Mouse (Mus musculus) urinary bladder, postnatal 4 days (tissue): ENCODE results near the gene Onecut1.

ENCODE experiments used
- DNase-seq, 2 experiments: peaks; one replicate each; pipeline ENCODE4 v3.0.0; 2021 to 2022; ENCODE audit warnings: low spot score in 2 of 2

The Onecut1 gene

DNA sequence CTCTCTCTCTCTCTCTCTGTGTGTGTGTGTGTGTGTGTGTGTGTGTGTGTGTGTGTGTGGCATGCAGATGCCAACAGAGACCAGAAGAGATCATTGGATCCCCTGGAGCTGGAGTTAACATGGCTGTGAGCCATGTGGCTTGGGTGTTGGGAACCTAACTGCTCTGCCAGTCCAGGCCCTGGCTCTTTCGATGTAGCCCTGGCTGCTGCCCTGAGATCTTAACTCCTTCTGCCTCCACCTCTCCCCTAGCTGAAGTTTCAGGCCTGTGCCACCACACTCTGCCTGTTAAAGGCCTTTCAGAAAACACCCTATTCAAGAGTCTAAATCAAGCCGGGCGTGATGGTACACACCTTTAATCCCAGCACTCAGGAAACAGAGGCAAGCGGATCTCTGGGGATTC is 49.7 kb downstream of the Onecut1 start:
- no peak for DNase-seq

DNA sequence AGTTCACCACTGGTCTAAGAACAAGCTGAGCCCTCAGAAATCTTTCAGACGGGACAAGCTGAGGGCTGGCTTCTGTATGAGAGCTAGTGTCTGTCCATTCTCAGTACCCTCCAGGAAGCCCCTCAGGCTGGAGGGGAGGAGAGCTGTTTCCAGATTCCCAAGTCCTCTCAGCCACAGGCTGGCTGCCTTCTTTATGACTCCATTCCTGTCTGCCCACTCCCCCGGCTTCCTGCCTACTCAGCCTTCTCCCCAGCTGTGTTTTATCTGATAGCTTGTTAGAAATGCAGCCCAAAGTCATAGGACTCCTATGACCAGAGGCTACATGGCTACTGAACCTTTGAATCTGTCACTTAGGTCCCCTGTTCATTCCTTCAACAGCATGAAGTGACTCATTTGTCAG is 50.2 kb downstream of the Onecut1 start:
- DNase-seq: no peak

DNA sequence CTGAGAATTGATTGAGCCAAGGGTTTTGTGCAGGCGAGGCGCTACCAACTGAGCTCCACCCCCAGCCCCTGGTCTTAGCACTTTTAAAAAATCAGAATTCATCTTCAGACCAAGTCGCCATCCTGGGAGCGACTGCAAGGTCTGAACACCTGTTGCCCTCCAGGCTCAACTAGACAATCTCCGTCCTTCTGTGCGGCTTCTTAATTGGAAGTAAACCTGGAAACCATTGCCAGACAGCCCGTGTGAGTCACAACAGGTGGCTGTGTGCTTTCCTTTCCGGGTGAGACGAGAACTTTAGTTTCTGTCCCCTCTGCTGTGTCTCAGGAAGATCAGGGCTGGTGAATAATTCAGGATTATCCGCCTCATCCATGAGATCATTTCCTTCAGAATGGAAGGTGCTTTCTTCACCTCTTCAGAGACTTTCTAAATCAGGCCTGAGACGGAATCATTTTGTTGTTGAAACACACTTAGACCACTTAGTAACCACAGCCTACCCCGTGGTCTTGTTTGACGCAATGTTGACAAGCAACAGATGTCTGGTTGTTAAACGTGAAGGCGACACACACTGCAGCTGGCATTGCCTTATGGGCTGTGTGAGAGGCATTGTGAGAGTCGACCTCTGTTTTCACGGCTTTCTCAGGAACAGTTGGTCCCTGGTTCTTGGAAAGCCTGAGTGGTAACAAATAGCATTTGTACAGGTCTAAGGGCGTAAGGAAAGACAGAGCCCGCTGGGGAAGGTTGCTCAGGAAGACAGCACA is 51.1 kb downstream of the Onecut1 start:
- DNase-seq: no peak

DNA sequence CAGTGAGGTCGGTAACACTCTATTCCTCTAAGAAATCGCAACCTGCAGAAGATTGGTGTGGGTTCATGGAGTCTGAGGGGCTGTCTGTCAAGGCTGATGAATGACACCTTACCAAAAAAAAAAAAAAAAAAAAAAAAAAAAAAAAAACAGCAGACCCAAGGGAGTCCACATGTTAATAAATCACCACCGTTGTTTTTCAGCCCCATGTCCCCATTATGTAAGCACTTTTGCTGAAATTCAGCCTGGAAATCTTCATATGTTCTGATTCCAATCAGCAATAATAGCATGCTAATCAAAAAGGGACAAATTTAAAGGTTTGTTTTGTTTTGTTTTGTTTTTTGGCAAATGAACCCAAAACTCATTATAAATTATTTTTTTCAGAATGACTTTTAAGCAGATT is 53.9 kb downstream of the Onecut1 start:
- DNase-seq: no peak

DNA sequence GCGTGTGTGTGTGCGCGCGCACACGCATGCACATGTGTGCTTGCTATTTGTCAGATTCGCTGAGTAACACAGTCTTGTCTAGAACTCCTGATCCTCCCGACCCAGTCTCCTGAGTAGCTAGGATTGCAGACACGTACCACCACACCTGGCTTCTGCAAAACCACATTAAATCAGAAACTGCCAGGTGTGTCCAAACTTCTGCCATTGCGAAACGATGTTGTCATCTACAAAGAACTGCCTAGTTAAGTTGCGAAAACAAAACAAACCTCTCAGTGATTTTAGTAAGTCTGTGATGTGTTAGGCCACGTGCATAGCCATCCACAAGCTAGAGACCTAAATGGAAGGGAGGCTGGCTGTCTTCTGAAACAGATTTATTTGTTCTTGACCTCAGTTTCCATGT is 58.7 kb downstream of the Onecut1 start:
- no peak for DNase-seq

DNA sequence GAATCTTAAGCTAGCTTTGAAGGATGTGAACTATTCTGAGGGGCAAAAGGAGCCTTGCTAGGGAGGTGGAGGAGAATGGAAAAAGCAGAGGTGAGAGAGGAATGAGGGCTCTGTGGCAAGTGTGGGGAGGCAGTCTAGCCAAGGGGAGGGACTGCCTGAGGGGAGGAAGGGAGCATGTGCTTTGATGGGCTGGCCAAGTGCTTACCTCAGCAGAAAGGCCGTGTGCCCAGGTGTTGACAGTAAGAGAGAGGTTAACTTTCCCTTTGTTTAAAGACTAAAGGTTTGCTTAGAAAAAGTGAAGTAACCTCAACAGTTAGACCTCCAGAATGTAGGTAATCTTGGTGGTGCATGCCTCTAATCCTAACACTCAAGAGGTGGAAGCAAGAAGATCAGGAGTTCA is 59.7 kb downstream of the Onecut1 start:
- DNase-seq: no peak

DNA sequence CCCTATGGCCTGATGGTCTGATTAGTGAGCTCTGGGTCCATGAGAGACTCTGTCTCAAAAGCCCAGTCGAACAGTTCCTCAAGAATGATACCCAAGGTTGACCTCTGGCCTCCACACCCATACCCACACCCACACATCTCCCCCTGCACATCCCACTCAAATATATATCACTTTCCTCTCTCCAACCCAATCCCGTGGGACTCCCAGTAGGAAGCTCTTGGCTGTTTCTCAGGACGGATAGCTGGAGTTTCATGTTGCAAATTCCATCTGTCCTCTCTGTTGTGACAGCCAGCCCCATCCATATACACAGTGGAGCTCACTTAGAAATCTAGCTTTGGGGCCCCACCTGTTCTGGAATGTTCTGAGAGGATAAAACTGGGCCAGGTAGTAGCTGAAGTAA is 61.2 kb downstream of the Onecut1 start:
- no peak for DNase-seq

DNA sequence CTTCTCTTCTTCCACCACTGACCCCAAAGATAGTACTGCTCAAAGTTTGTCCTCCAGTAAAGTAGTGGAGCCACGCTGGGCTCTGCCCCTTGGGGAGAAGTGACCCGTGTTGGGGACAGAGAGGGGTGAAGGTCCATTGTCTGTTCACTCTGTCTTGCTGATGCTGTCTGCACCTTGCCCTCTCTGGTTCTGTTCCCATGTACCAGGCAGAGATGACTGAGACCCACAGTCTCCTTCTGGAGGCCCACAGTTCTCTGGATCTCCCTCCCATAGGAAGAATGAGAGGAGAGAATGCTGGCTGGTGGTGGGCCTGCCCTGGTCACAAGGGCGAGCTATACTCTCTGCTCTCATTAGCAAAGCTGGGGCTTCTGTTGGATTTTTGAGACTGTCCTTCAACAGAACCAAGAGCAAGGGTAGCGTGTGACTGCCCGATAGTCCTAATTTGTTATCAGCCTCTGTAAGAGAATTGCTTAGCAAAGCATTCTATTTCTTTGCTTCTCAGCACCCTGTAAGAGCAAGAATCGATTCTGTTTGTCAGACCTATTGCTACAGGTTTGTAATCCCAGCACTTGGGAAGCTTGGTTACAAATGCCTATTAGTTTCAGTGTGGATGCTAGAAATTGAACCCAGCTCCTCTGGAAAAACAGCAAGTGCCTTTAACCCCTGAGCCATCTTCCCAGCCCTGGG is 61.7 kb downstream of the Onecut1 start:
- DNase-seq: no peak

DNA sequence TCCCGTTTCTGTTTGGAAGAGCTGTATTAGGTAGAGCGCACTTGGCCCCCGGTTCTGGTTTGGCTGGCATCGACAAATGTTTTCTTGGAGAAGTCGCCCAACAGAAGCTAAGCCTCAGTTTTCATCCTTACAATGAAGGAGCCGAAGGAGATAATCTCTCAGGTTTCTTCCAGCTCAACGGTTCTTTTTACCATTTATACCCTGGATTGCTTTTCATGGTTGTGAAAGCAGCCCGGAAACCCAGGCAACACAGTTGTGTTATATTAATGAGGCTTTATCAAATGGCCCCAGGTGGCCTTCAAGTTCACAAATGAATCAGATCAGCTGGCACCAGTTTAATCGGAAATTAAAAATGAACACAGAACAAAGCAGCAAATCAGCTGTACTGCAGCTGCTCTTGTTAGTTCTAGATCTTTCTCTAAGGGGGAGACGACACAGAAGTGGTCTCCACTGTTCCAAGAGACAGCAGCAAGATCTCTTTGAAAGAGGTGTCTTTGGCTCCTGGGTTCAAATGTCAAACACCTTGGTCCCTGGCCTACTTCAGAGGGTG is 63.6 kb downstream of the Onecut1 start:
- no peak for DNase-seq

DNA sequence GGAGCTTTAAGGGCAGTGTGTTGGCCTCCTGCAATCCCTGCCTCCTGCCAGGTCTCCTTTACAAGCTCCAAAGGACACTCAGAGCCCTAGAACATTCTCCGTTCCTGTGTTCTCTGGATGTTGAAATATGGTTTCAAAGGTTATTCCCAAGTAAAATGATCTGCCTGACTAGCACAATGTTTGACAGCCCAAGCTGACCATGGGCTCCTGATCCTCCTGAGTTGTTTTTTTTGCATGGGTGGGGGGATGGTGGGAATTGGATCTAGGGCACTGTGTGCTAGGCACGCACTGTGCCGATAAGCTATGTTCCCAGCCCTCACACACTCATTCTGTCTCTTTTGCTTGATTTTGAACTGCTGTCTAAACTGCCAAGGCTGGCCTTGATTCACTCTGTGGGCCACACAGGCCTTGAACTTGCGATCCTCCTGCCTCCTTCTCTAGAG is 68.3 kb downstream of the Onecut1 start:
- no peak for DNase-seq

DNA sequence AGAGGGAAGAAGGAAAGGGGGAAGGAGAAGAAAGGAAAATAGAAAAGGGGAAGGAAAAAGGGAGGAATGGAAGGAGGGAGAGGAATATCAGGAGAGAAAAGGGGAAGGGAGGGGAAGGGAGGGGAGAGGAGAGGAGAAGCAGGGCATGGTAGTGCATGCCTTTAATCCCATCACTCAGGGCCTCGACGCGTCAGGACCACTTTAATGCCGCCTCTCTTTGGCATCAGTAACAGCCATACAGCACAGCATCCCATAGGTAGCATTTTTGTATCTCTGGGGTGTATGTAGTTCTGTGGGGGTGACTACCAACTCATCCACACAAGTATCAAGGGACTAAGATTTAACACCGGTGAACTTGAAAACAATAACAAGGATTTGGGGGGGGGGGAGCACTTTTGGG is 68.9 kb downstream of the Onecut1 start:
- no peak for DNase-seq

DNA sequence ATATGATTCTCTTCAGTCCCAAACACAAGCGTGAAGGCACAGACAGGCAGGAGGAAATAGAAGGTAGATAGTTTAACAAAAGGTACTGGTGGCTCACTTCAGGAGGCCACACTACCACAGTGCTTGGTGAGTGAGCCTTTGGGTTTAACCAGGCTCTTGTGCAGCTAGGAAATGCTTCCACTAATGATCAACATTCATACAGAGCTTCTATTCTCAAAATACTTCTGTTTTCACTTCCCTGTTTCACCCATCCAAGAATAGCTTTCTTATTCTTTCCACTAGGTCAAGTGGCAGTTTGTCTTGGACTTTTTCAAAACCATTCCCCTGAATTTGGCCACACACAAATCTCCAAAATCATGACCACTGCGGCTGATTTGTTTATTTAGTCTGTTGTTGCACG is 73.6 kb downstream of the Onecut1 start:
- DNase-seq: no peak

DNA sequence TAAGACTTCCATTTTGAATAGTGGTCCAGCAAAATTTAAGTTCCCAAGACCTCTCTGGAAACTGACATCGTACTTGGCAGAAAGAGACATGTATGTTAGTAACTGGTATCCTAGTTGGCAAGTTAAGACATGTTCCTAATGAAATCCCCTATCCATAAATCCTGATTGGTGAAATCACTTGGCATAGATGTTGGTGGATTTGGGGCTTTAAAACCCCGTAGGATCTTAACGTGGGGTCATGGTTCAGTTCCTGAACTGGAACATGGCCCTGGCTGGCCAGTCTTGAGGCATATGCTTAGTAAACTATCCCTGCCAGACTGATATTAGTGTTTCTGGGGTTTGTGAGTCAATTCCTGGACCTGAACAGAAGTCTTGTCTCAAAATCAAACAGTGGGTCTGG is 76.0 kb downstream of the Onecut1 start:
- no peak for DNase-seq

DNA sequence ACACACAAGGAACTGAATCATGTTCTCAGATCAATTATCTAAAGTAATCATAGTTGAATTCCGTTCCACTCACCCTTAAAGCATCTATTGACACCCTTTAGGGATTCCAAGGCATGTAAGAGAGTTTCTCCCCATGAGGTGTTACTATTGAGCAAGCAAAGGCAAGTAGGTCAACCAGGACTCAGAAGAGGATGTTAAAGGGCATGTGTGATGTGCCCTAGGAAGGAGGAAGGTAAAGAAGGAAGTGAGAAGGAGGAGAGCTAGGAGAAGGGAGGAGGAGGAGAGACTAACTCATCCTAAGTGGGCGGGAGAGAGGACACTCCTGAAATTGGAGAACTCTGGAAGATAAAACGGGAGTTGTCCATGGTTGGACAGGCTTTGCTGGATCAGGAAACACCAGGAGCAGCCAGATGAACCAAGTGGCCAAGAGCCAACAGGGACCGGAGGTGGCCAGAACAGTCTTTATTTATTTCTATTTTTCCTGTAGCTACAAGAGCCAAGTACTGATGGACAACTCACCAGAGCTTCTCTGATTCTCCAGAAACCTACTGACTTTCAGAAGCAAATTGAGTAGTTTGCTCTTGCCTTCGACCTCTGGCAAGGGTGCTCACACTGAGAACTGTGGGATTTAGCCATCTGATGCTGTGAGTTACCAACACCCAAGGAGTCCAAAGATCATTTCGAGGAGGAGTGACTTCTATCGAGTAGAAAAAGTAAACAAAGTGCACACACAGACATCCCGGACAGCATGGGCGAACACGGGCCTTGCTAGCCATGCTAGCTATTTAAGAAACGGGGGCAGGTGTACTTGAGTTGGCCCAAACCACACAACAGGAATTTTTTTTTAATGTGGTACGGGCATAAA is 77.2 kb downstream of the Onecut1 start:
- no peak for DNase-seq
